ENCODE assay signal across 8 mouse cellular contexts in genomic region chr12:82946507-82946906, GRCm38 (mm10).
DNase-seq lines count a peak whose midpoint lies in the region; ATAC-seq lines count a peak whose summit lies in the region.

No protein-coding gene starts in this region.

- H3K4me1 ChIP-seq in limb, embryonic 11.5 days (ENCODE audit: control insufficient read depth, insufficient read depth, low read length): no peaks in the 10 kb centered on the region

- H3K27me3 ChIP-seq in limb, embryonic 11.5 days (ENCODE audit: control insufficient read depth, insufficient read depth, low read length): no peaks in the 10 kb centered on the region

- no peak overlapping the region for H3K9ac ChIP-seq in limb, embryonic 11.5 days (ENCODE audit: low read length)

- no peaks in the 10 kb centered on the region for H3K9me3 ChIP-seq in limb, embryonic 11.5 days (ENCODE audit: control insufficient read depth, low read length)

- no peak overlapping the region for H3K27ac ChIP-seq in limb, embryonic 11.5 days (replicated peaks; ENCODE audit: low read depth, low read length)

- no peaks in the 10 kb centered on the region for H3K36me3 ChIP-seq in limb, embryonic 11.5 days (ENCODE audit: control insufficient read depth, insufficient read depth, low read length)

- no peak overlapping the region for H3K4me2 ChIP-seq in limb, embryonic 11.5 days (ENCODE audit: low read depth, severe bottlenecking)

- 24% methylated on average over 5 of the region's 5 CpGs for WGBS in limb, embryonic 11.5 days

- DNase-seq in 3T3-L1 (ENCODE audit: low read depth, low spot score) (peak; percentile 74), WW6 (ENCODE audit: low read depth, low spot score) (peak; percentile 14)
- DNase-seq in cerebellum, postnatal 4 days (ENCODE audit: low spot score in 2 of 2): peak; percentile 80 to 88
- DNase-seq in gastrocnemius, postnatal 10 days: peak; percentile 83
- DNase-seq in kidney, adult 9 months: peak; percentile 86
- peak; percentile 90 for DNase-seq in limb, embryonic 11.5 days (ENCODE audit: low spot score)
- peak; percentile 56 for DNase-seq in retina, adult 2 months (ENCODE audit: low read depth, low spot score)
- peak; percentile 54 to 76 for DNase-seq in urinary bladder, adult 18-20 months (ENCODE audit: low spot score in 2 of 2)

- H3K4me3 ChIP-seq in limb, embryonic 11.5 days (ENCODE audit: low read depth, low read length): no peak overlapping the region

- no peak for ATAC-seq in limb, embryonic 11.5 days (ENCODE audit: insufficient number of reproducible peaks, low FRiP score, low TSS enrichment, low read depth)

Comparison
In these comparisons a context has a peak if more than half of its experiments do, and no peak if none do; other contexts are left out.
1. DNase-seq: peak in every context shown above with its lines; median percentile 90 in limb, embryonic 11.5 days; 86 in kidney, adult 9 months; 84 in cerebellum, postnatal 4 days; 83 in gastrocnemius, postnatal 10 days; 74 in 3T3-L1; 65 in urinary bladder, adult 18-20 months; 56 in retina, adult 2 months; 14 in WW6.